Mouse (Mus musculus): ENCODE data around the gene Prkaca.

DNA sequence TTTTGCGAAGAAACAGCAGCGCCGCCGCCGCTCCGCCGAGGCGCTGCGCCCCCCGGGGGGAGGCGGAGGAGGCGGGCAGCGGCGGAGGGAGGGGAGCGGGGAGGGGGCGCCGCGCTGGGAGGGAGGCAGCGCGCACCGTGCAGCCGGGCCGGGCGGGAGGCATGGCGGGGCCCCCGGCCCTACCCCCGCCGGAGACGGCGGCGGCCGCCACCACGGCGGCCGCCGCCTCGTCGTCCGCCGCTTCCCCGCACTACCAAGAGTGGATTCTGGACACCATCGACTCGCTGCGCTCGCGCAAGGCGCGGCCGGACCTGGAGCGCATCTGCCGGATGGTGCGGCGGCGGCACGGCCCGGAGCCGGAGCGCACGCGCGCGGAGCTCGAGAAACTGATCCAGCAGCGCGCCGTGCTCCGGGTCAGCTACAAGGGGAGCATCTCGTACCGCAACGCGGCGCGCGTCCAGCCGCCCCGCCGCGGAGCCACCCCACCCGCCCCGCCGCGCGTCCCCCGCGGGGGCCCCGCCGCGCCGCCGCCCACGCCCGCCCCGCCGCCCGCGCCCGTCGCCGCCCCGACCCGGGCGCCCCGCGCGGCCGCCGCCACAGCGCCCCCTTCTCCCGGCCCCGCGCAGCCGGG is 24.8 kb downstream of the Prkaca start, which contains the start of gene Samd1:
- TF ChIP-seq POLR2A (IDR thresholded peaks at IDR 0.05; ENCODE audit: control insufficient read depth, low read depth, low read length) = no peak
- no peak for TF ChIP-seq CTCF (IDR thresholded peaks at IDR 0.05; ENCODE audit: control insufficient read depth, insufficient read depth, insufficient replicate concordance, low read depth, low read length)

Measured in testis, adult 2 months (tissue).